Mouse (Mus musculus) Patski (cell line): ENCODE measurements around the gene Htra3. TPM values are rescaled to one million over a fixed set of nuclear protein-coding genes. Genes with fewer than 3 reads are reported as not detected.

Experiments
- ATAC-seq: fragments of 100-300 bp; one replicate; pipeline ENCODE4 v1.8.0; 2021
- CTCF ChIA-PET: fragments of 350-600 bp; sonication (Branson Sonifier 250); formaldehyde crosslinking; loops from one replicate; lab custom pipeline; 2022; ENCODE audit warnings: inconsistent platforms; lab: Charles Lee
- POLR2A ChIA-PET: fragments of 350-600 bp; sonication (Branson Sonifier 250); formaldehyde crosslinking; loops from one replicate; lab custom pipeline; 2022; ENCODE audit warnings: antibody characterized with exemption, inconsistent platforms; lab: Charles Lee
- DNase-seq: peaks from one replicate; pipeline ENCODE4 v3.0.0-alpha.2; 2011; ENCODE audit warnings: low read depth, low spot score
- H3K27me3 ChIP-seq: fragments of 371-371 bp; one replicate; pipeline ENCODE4 v1.5.1; 2021
- CTCF ChIP-seq: fragments of 100-300 bp; IDR thresholded peaks from one replicate; pipeline ENCODE4 v1.5.1; 2021
- in situ Hi-C: fragments of 300-500 bp; cut with MboI; formaldehyde crosslinking; loops from 3 replicates; pipeline ENCODE4 v1.11.1; 2018; ENCODE audit warnings: low pct_unique_long_range_greater_than_20kb, mixed read lengths
- polyA plus RNA-seq: library from polyadenylated mRNA; unstranded; gene quantifications from one replicate; pipeline ENCODE4 v1.2.3, GENCODE M21; 2021

Htra3 gene
- polyA plus RNA-seq, 1 experiment from 2014 or later = 0.36 TPM

DNA sequence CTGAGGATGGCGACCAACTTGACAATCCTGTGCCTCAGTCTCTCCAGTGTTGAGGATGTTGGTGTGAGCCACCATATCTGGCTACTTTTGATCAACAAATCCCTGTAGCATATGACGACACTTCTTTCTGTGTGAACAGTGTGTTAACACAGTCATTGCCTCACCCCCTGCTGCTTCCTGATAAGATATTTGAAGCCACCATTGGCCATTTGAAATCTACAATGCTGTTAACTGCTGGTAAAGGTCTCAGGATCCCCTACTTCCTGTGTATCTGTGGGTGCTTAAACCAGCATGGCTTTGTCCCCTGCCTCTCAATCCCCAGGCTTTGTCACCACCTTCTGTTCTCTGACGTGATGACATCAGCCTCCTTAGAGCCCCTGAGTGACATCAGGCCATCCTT is 5.5 kb upstream of the Htra3 start:
- POLR2A ChIA-PET = no interaction called here
- no peak for ATAC-seq
- in situ Hi-C loops = no loop called here
- no peak for DNase-seq
- H3K27me3 ChIP-seq = no peaks in the 10 kb centered on the region
- CTCF ChIA-PET = interaction anchor here (1.2 to 7.8 kb wide), 3 partner anchors 11 to 89 kb away, joined by 3 to 103 read pairs (median 4); no protein-coding TSS in a partner anchor
- TF ChIP-seq CTCF = no peak

DNA sequence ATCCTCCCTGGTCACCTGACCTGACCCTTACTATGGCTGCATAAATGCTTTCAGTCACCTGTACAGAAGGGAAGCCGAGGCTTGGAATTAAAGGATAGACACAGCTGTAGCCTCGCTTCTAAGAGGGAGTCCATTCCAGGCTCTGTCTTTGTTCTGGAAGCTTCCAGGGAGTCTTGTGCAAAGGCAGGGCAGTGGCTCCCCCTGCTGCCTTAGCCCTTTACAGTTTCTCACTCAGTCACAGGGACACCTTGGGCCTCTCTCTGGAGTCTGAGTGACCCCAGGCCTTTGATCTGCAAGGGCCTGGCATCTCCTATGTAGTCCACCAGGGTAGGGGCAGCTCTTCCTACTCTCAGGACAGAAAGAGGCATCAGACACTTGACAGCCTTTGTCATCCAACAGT is 1.4 kb upstream of the Htra3 start:
- DNase-seq = no peak
- in situ Hi-C loops = no loop called here
- H3K27me3 ChIP-seq = no peaks in the 10 kb centered on the region
- ATAC-seq = no peak
- ChIA-PET CTCF (interaction anchor here (1.6 to 7.8 kb wide), 8 partner anchors 20 to 106 kb away, joined by 3 to 103 read pairs (median 8); partner anchors contain the start of gene Trmt44), POLR2A (interaction anchor here (0.8 kb wide), 1 partner anchor 13 kb away, joined by 3 read pairs; no protein-coding TSS in a partner anchor)
- no peak for TF ChIP-seq CTCF

DNA sequence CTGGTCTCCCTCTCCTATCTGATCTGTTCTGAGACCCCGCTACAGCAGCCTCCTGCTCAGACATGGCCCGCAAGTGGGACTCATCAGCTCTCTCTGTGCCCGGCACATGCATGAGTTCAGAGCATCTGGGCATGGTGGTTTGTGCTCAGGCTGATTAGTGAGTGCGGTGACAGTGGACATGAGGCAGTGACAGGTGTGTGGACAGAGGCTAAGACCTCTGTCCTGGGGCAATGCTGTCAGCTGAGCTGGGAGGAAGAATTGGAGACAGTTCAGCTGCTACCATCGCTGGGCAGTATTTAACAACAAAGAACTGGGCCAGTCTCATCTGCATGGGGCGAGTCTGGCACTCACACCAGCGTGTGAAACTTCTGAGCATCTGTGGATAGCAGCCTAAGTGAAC is 2.6 kb downstream of the Htra3 start:
- no peaks in the 10 kb centered on the region for H3K27me3 ChIP-seq
- TF ChIP-seq CTCF = no peak
- CTCF ChIA-PET = interaction anchor here (1.1 kb wide), 1 partner anchor 62 kb away, joined by 3 read pairs; no protein-coding TSS in a partner anchor
- ATAC-seq (no peak), DNase-seq (no peak)
- in situ Hi-C loops = no loop called here
- POLR2A ChIA-PET = interaction anchor here (1.2 kb wide), 1 partner anchor 81 kb away, joined by 3 read pairs; no protein-coding TSS in a partner anchor

- POLR2A ChIA-PET = interaction anchor here (1.7 kb wide), 1 partner anchor 59 kb away, joined by 6 read pairs; no protein-coding TSS in a partner anchor
- DNase-seq (peak; percentile 92), ATAC-seq (peak; percentile 54)
- CTCF ChIA-PET = interaction anchor here (0.8 to 4.0 kb wide), 11 partner anchors 10 to 184 kb away, joined by 3 to 17 read pairs (median 4); no protein-coding TSS in a partner anchor
- in situ Hi-C loops = loop anchor here (5.0 kb wide), 1 partner anchor 77 kb away; no protein-coding TSS in a partner anchor
- no peaks in the 10 kb centered on the region for H3K27me3 ChIP-seq
- TF ChIP-seq CTCF = no peak
These were observed 5.5 kb downstream of the Htra3 start for GRCm38 (mm10) chr5:35674081-35674555.

- in situ Hi-C loops = loop anchor here (5.0 kb wide), 1 partner anchor 76 kb away; no protein-coding TSS in a partner anchor
- ATAC-seq = peak; percentile 73
- ChIA-PET POLR2A (no interaction called here), CTCF (interaction anchor here (0.7 to 4.0 kb wide), 6 partner anchors 20 to 185 kb away, joined by 3 to 17 read pairs (median 3); no protein-coding TSS in a partner anchor)
- H3K27me3 ChIP-seq = no peaks in the 10 kb centered on the region
- DNase-seq = peak; percentile 92
- TF ChIP-seq CTCF = no peak
These were observed 6.5 kb downstream of the Htra3 start for GRCm38 (mm10) chr5:35673086-35673485.

- DNase-seq (no peak), ATAC-seq (no peak)
- H3K27me3 ChIP-seq = no peaks in the 10 kb centered on the region
- CTCF ChIA-PET = interaction anchor here (0.9 to 4.0 kb wide), 2 partner anchors 21 to 77 kb away, joined by 3 to 17 read pairs; no protein-coding TSS in a partner anchor
- TF ChIP-seq CTCF = no peak
- in situ Hi-C loops = loop anchor here (5.0 kb wide), 1 partner anchor 75 kb away; no protein-coding TSS in a partner anchor
- POLR2A ChIA-PET = no interaction called here
These were observed 7.0 kb downstream of the Htra3 start for GRCm38 (mm10) chr5:35672581-35672980.

DNA sequence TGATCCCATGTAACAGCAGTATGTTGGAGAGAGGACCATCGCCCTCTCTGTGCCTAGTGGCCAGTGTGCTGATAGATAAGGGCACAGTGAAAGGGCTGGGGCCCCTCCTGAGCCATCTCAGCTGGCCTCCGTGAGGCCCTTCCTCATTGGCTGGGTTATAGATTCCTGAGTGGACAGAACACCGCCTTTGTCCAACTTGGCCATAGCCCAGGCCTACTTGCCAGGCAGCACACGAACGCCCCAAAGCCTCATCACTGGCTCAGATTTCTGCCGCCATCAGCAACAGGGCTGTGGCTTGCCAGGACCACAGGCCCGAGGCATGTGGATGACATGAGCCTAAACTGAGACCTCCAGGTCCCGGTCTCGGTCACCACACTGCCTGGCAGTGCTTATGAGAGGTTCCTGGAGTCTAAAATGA is 8.1 kb downstream of the Htra3 start:
- no peak for TF ChIP-seq CTCF
- POLR2A ChIA-PET = no interaction called here
- DNase-seq = no peak
- H3K27me3 ChIP-seq = no peaks in the 10 kb centered on the region
- in situ Hi-C loops = loop anchor here (5.0 kb wide), 1 partner anchor 74 kb away; no protein-coding TSS in a partner anchor
- no peak for ATAC-seq
- CTCF ChIA-PET = interaction anchor here (1.2 kb wide), 1 partner anchor 11 kb away, joined by 3 read pairs; no protein-coding TSS in a partner anchor

- no peak for DNase-seq
- POLR2A ChIA-PET = interaction anchor here (0.7 kb wide), 1 partner anchor 54 kb away, joined by 3 read pairs; no protein-coding TSS in a partner anchor
- ATAC-seq = no peak
These were observed 9.2 kb downstream of the Htra3 start for GRCm38 (mm10) chr5:35670412-35670801.

GRCm38 (mm10) chr5:35669747-35670411 is 9.7 kb downstream of the Htra3 start:
- no peak for TF ChIP-seq CTCF
- in situ Hi-C loops = loop anchor here (5.0 kb wide), 1 partner anchor 73 kb away; no protein-coding TSS in a partner anchor

More at GRCm38 (mm10) chr5:35670412-35670801, 9.2 kb downstream of the Htra3 start:
- CTCF ChIA-PET = interaction anchor here (0.9 to 1.3 kb wide), 4 partner anchors 10 to 75 kb away, joined by 3 to 4 read pairs (median 3); no protein-coding TSS in a partner anchor
- in situ Hi-C loops = loop anchor here (5.0 kb wide), 1 partner anchor 73 kb away; no protein-coding TSS in a partner anchor
- no peaks in the 10 kb centered on the region for H3K27me3 ChIP-seq
- TF ChIP-seq CTCF = no peak

GRCm38 (mm10) chr5:35666152-35666551 is 13.4 kb downstream of the Htra3 start:
- ATAC-seq = no peak
- TF ChIP-seq CTCF = no peak
- POLR2A ChIA-PET = interaction anchor here (0.6 kb wide), 1 partner anchor 1922 kb away, joined by 5 read pairs; no protein-coding TSS in a partner anchor
- CTCF ChIA-PET = interaction anchor here (1.6 to 1.7 kb wide), 2 partner anchors 58 to 71 kb away, joined by 3 to 4 read pairs; no protein-coding TSS in a partner anchor
- in situ Hi-C loops = no loop called here
- no peaks in the 10 kb centered on the region for H3K27me3 ChIP-seq
- DNase-seq = no peak

More at GRCm38 (mm10) chr5:35669747-35670411, 9.7 kb downstream of the Htra3 start:
- no peaks in the 10 kb centered on the region for H3K27me3 ChIP-seq
- ATAC-seq = no peak
- no peak for DNase-seq
- ChIA-PET POLR2A (interaction anchor here (0.7 kb wide), 1 partner anchor 54 kb away, joined by 3 read pairs; no protein-coding TSS in a partner anchor), CTCF (interaction anchor here (0.9 to 1.3 kb wide), 3 partner anchors 20 to 74 kb away, joined by 3 to 4 read pairs (median 3); no protein-coding TSS in a partner anchor)
